Mouse (Mus musculus): Measurements from ENCODE around the gene Gm884.

DNA sequence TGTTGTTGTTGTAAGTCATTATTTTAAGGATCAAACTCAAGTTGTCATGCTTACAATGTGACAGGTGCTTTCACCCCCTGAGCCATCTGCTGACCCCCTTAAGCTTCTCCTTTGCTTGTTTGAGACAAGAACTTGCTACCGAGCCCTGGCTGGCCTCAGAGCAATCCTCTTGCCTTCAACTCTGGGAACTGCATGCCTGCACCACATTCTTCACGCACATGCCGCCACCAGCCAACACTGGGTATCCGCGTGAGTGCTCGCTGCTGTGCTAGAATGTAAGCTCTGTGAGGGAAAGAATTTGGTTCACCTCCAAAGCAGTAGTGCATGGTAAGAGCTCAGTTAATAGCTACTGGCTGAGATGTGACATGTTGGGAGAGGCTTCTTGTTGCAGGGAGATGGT, 15.3 kb upstream of the Gm884 start:
- TF ChIP-seq CTCF (IDR thresholded peaks at IDR 0.05) (no peak), EP300 (IDR thresholded peaks at IDR 0.05) (no peak)

All from lung, postnatal 0 days (tissue).